Mouse (Mus musculus) Patski (cell line): Measurements from ENCODE around the gene Ralgps2. TPM values are rescaled to one million over a fixed set of nuclear protein-coding genes. Genes with fewer than 3 reads are reported as not detected.

Experiments
- ATAC-seq: fragments of 100-300 bp; one replicate; pipeline ENCODE4 v1.8.0; 2021
- CTCF ChIA-PET: fragments of 350-600 bp; sonication (Branson Sonifier 250); formaldehyde crosslinking; loops from one replicate; lab custom pipeline; 2022; ENCODE audit warnings: inconsistent platforms; lab: Charles Lee
- POLR2A ChIA-PET: fragments of 350-600 bp; sonication (Branson Sonifier 250); formaldehyde crosslinking; loops from one replicate; lab custom pipeline; 2022; ENCODE audit warnings: antibody characterized with exemption, inconsistent platforms; lab: Charles Lee
- DNase-seq: peaks from one replicate; pipeline ENCODE4 v3.0.0-alpha.2; 2011; ENCODE audit warnings: low read depth, low spot score
- H3K27me3 ChIP-seq: fragments of 371-371 bp; one replicate; pipeline ENCODE4 v1.5.1; 2021
- CTCF ChIP-seq: fragments of 100-300 bp; IDR thresholded peaks from one replicate; pipeline ENCODE4 v1.5.1; 2021
- in situ Hi-C: fragments of 300-500 bp; cut with MboI; formaldehyde crosslinking; loops from 3 replicates; pipeline ENCODE4 v1.11.1; 2018; ENCODE audit warnings: low pct_unique_long_range_greater_than_20kb, mixed read lengths
- polyA plus RNA-seq: library from polyadenylated mRNA; unstranded; gene quantifications from one replicate; pipeline ENCODE4 v1.2.3, GENCODE M21; 2021

Gene Ralgps2
- polyA plus RNA-seq = 7.4 TPM

GRCm38 (mm10) chr1:156939251-156940141 lies at the start of gene Ralgps2:
Ralgps2 (minus strand) TSS chr1:156939626.
- no peak for DNase-seq
- no peak for TF ChIP-seq CTCF
- POLR2A ChIA-PET = no interaction called here
- CTCF ChIA-PET = interaction anchor here (2.1 to 2.6 kb wide), 2 partner anchors 21 to 137 kb away, joined by 14 read pairs; no protein-coding TSS in a partner anchor
- peak; percentile 77 for ATAC-seq
- in situ Hi-C loops = loop anchor here (5.0 kb wide), 1 partner anchor 58 kb away; no protein-coding TSS in a partner anchor
- H3K27me3 ChIP-seq = peaks cover 25% of the 10 kb centered on the region

DNA sequence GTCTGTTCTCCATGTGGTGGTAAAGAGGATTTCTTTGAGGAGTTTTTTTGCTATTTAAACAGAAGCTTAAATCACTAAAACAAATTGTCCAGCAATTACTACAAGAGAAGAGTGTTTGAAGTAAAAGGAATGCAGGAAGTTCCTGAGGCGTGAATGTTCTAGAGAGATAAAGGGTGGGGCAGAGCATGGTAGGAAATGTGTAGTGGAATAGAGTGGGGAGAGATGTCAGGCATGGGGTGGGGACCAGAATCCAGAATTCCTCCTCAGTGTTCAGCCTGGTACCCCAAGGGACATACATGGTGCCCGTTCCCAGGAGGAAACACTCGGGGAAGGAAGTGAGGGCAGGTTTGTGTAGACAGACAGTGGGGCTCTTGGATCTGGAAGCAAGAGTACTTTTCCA lies 48.1 kb upstream of the Ralgps2 start:
- in situ Hi-C loops = no loop called here
- CTCF ChIA-PET = interaction anchor here (1.5 kb wide), 1 partner anchor 23 kb away, joined by 5 read pairs; no protein-coding TSS in a partner anchor
- H3K27me3 ChIP-seq = no peaks in the 10 kb centered on the region
- POLR2A ChIA-PET = no interaction called here
- DNase-seq (no peak), ATAC-seq (no peak)
- no peak for TF ChIP-seq CTCF

- no peak for TF ChIP-seq CTCF
- CTCF ChIA-PET = interaction anchor here (1.5 kb wide), 1 partner anchor 24 kb away, joined by 5 read pairs; no protein-coding TSS in a partner anchor
- DNase-seq = no peak
- POLR2A ChIA-PET = no interaction called here
- ATAC-seq = no peak
- in situ Hi-C loops = no loop called here
- H3K27me3 ChIP-seq = no peaks in the 10 kb centered on the region
Measured at GRCm38 (mm10) chr1:156986641-156987345, 47.4 kb upstream of the Ralgps2 start.

DNA sequence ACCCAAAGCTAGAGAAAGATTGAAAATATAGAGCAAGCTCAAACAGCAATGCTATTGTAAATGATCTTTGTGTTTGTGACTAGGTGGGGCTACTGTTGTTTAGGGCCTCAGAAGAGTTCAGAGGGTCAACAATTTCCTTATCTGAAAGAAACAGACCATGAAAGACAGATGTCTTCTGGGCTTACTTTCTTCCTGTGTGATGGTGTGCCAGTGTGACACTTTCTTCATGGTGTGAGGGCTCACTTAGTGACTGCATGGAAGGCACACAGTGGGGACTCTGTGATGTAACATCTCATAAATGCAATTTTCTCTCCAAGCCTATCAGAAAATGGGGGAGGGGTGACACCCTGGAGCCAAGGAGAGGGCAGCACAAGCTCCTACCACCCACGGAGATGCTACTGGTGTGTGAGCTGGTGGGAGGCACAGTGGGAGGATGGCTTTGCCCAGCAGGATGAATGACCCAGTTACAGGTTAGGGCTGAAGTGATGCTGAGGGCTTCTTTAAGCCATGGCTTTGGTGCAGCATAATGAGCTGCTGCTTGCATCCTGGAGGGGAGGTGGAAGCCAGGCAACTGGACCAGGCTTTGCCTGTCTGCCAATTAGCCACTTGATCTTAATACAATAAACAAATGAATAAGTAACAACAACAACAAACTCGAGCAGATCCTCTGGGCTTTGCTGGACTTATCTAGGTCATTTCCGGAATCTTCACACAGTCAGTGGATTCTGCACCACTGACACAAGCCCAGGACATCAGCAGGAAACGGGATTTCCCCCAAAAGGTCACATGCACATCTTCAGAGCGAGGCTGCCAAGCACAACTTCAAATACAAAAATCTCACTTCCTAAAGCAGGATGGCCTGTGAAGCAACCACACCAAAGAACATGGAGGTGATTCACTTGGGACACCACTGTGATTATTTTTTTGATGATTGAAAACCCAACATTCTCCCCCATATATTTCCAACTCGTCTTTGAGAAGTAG lies 46.5 kb upstream of the Ralgps2 start:
- no peak for TF ChIP-seq CTCF
- CTCF ChIA-PET = interaction anchor here (1.4 to 1.5 kb wide), 2 partner anchors 19 to 25 kb away, joined by 3 to 5 read pairs; no protein-coding TSS in a partner anchor
- H3K27me3 ChIP-seq = no peaks in the 10 kb centered on the region
- no peak for DNase-seq
- ATAC-seq = no peak
- POLR2A ChIA-PET = interaction anchor here (1.0 kb wide), 1 partner anchor 13 kb away, joined by 3 read pairs; no protein-coding TSS in a partner anchor
- in situ Hi-C loops = no loop called here

GRCm38 (mm10) chr1:156983009-156983870 lies 43.8 kb upstream of the Ralgps2 start:
- DNase-seq (no peak), ATAC-seq (no peak)
- ChIA-PET POLR2A (no interaction called here), CTCF (interaction anchor here (1.6 kb wide), 1 partner anchor 27 kb away, joined by 3 read pairs; no protein-coding TSS in a partner anchor)
- H3K27me3 ChIP-seq = no peaks in the 10 kb centered on the region
- TF ChIP-seq CTCF = no peak
- in situ Hi-C loops = no loop called here

- ATAC-seq (no peak), DNase-seq (no peak)
- no peak for TF ChIP-seq CTCF
- no peaks in the 10 kb centered on the region for H3K27me3 ChIP-seq
- in situ Hi-C loops = no loop called here
- CTCF ChIA-PET = no interaction called here
- POLR2A ChIA-PET = no interaction called here
Measured at GRCm38 (mm10) chr1:156981975-156982374, 42.5 kb upstream of the Ralgps2 start.

GRCm38 (mm10) chr1:156979722-156980121 lies 40.3 kb upstream of the Ralgps2 start:
- TF ChIP-seq CTCF = no peak
- ChIA-PET CTCF (interaction anchor here (1.0 kb wide), 1 partner anchor 9 kb away, joined by 3 read pairs; no protein-coding TSS in a partner anchor), POLR2A (no interaction called here)
- ATAC-seq = no peak
- no peaks in the 10 kb centered on the region for H3K27me3 ChIP-seq
- in situ Hi-C loops = no loop called here
- no peak for DNase-seq

GRCm38 (mm10) chr1:156978656-156979055 lies 39.2 kb upstream of the Ralgps2 start:
- ATAC-seq (no peak), DNase-seq (no peak)
- ChIA-PET CTCF (no interaction called here), POLR2A (no interaction called here)
- H3K27me3 ChIP-seq = no peaks in the 10 kb centered on the region
- no peak for TF ChIP-seq CTCF
- in situ Hi-C loops = no loop called here

DNA sequence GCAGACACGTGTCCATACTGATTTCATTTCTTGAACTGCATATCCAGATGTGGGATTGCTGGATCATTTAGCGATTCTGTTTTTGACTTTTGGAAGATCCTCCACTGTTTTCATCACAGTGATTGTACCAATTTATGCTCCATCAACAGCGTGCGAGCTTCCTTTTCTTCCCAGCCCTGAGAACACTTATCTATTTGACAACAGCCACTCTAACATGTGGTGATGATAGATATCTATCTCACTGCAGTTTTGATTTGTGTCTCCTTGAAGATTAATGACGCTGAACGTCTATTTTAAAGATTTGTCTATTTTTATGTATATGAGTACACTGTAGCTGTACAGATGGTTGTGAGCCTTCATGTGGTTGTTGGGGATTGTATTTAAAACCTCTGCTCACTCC lies 34.4 kb upstream of the Ralgps2 start:
- ChIA-PET CTCF (no interaction called here), POLR2A (no interaction called here)
- H3K27me3 ChIP-seq = no peaks in the 10 kb centered on the region
- TF ChIP-seq CTCF = no peak
- ATAC-seq (no peak), DNase-seq (no peak)
- in situ Hi-C loops = no loop called here
